Mouse (Mus musculus): ENCODE measurements around the gene Foxo1. TPM values are rescaled to one million over a fixed set of nuclear protein-coding genes. Genes with fewer than 3 reads are reported as not detected.

The Foxo1 gene
- polyA plus RNA-seq, 1 experiment: 13.3 TPM

- Histone ChIP-seq H3K27ac (ENCODE audit: insufficient read depth, low read depth, low read length) (no peak overlapping the region), H3K27me3 (ENCODE audit: control insufficient read depth, insufficient read depth, low read length) (no peaks in the 10 kb centered on the region), H3K4me1 (ENCODE audit: control insufficient read depth, insufficient read depth, insufficient read length, low read length) (peaks cover 11% of the 10 kb centered on the region; the same call in 1 of the 2 replicates), H3K4me3 (ENCODE audit: low read depth, low read length) (no peak overlapping the region), H3K36me3 (ENCODE audit: control insufficient read depth, insufficient read depth, low read length) (no peaks in the 10 kb centered on the region)
- 79% methylated on average over 5 of the region's 5 CpGs for WGBS
- TF ChIP-seq CTCF (IDR thresholded peaks at IDR 0.05; ENCODE audit: extremely low read depth, insufficient read length, insufficient replicate concordance, low read depth, low read length): no peak
- no peak for TF ChIP-seq POLR2A (IDR thresholded peaks at IDR 0.05; ENCODE audit: low read depth, low read length)
Measured at GRCm38 (mm10) chr3:52303301-52303700, 35.2 kb downstream of the Foxo1 start.

GRCm38 (mm10) chr3:52308586-52309321 is 40.6 kb downstream of the Foxo1 start:
- 35% methylated on average over 5 of the region's 5 CpGs for WGBS
- no peak overlapping the region for H3K4me3 ChIP-seq (ENCODE audit: low read depth, low read length)
- no peak overlapping the region for H3K27ac ChIP-seq (ENCODE audit: insufficient read depth, low read depth, low read length)
- no peaks in the 10 kb centered on the region for H3K36me3 ChIP-seq (ENCODE audit: control insufficient read depth, insufficient read depth, low read length)
- H3K4me1 ChIP-seq (ENCODE audit: control insufficient read depth, insufficient read depth, insufficient read length, low read length): no peaks in the 10 kb centered on the region
- no peaks in the 10 kb centered on the region for H3K27me3 ChIP-seq (ENCODE audit: control insufficient read depth, insufficient read depth, low read length)
- no peak for TF ChIP-seq POLR2A (IDR thresholded peaks at IDR 0.05; ENCODE audit: low read depth, low read length)
- TF ChIP-seq CTCF (IDR thresholded peaks at IDR 0.05; ENCODE audit: extremely low read depth, insufficient read length, insufficient replicate concordance, low read depth, low read length): no peak

- Histone ChIP-seq H3K27me3 (ENCODE audit: control insufficient read depth, insufficient read depth, low read length) (no peaks in the 10 kb centered on the region), H3K4me3 (ENCODE audit: low read depth, low read length) (no peak overlapping the region)
- WGBS: 88% methylated on average over 12 of the region's 12 CpGs
Measured at GRCm38 (mm10) chr3:52320516-52321270, 52.6 kb downstream of the Foxo1 start.

GRCm38 (mm10) chr3:52322401-52323385 is 54.6 kb downstream of the Foxo1 start:
- 51% methylated on average over 9 of the region's 9 CpGs for WGBS
- TF ChIP-seq CTCF (IDR thresholded peaks at IDR 0.05; ENCODE audit: extremely low read depth, insufficient read length, insufficient replicate concordance, low read depth, low read length): no peak
- TF ChIP-seq POLR2A (IDR thresholded peaks at IDR 0.05; ENCODE audit: low read depth, low read length): no peak
- no peak overlapping the region for H3K4me3 ChIP-seq (ENCODE audit: low read depth, low read length)
- no peak overlapping the region for H3K27ac ChIP-seq (ENCODE audit: insufficient read depth, low read depth, low read length)
- 0 out of 2 replicates have a peak, but pooled peaks cover 1% of the 10 kb centered on the region for H3K36me3 ChIP-seq (ENCODE audit: control insufficient read depth, insufficient read depth, low read length)
- H3K4me1 ChIP-seq (ENCODE audit: control insufficient read depth, insufficient read depth, insufficient read length, low read length): peaks cover 4% of the 10 kb centered on the region; the same call in 1 of the 2 replicates
- no peaks in the 10 kb centered on the region for H3K27me3 ChIP-seq (ENCODE audit: control insufficient read depth, insufficient read depth, low read length)

More at GRCm38 (mm10) chr3:52320516-52321270, 52.6 kb downstream of the Foxo1 start:
- H3K27ac ChIP-seq (ENCODE audit: insufficient read depth, low read depth, low read length): no peak overlapping the region
- TF ChIP-seq CTCF (IDR thresholded peaks at IDR 0.05; ENCODE audit: extremely low read depth, insufficient read length, insufficient replicate concordance, low read depth, low read length) (no peak), POLR2A (IDR thresholded peaks at IDR 0.05; ENCODE audit: low read depth, low read length) (no peak)
- H3K4me1 ChIP-seq (ENCODE audit: control insufficient read depth, insufficient read depth, insufficient read length, low read length): peaks cover 2% of the 10 kb centered on the region
- 0 out of 2 replicates have a peak, but pooled peaks cover 1% of the 10 kb centered on the region for H3K36me3 ChIP-seq (ENCODE audit: control insufficient read depth, insufficient read depth, low read length)

DNA sequence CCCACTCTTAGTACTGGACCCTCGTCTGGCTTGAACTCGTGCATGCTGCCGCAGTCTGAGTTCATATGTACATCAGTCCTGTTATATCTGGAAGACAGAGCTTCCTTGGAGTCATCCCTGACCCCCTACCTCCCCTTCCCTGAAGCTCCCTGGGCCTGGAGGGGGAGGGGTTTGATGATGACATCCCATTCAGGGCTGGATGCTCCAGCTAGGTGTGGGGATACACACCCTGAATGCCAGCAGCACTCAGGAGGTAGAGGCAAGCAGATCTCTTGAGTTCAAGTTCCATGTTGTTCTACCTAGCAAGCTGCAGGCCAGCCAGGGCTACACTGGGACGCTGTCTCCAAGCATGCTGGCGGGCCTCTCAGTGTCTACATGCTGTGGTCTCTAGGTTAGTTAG is 56.9 kb downstream of the Foxo1 start:
- Histone ChIP-seq H3K4me3 (ENCODE audit: low read depth, low read length) (no peak overlapping the region), H3K36me3 (ENCODE audit: control insufficient read depth, insufficient read depth, low read length) (0 out of 2 replicates have a peak, but pooled peaks cover 1% of the 10 kb centered on the region), H3K27me3 (ENCODE audit: control insufficient read depth, insufficient read depth, low read length) (no peaks in the 10 kb centered on the region), H3K27ac (ENCODE audit: insufficient read depth, low read depth, low read length) (no peak overlapping the region), H3K4me1 (ENCODE audit: control insufficient read depth, insufficient read depth, insufficient read length, low read length) (peaks cover 5% of the 10 kb centered on the region; the same call in 1 of the 2 replicates)
- no peak for TF ChIP-seq POLR2A (IDR thresholded peaks at IDR 0.05; ENCODE audit: low read depth, low read length)
- TF ChIP-seq CTCF (IDR thresholded peaks at IDR 0.05; ENCODE audit: extremely low read depth, insufficient read length, insufficient replicate concordance, low read depth, low read length): no peak
- WGBS: 99% methylated on average over 5 of the region's 5 CpGs

GRCm38 (mm10) chr3:52326687-52327086 is 58.6 kb downstream of the Foxo1 start:
- H3K4me1 ChIP-seq (ENCODE audit: control insufficient read depth, insufficient read depth, insufficient read length, low read length): peaks cover 5% of the 10 kb centered on the region; the same call in 1 of the 2 replicates
- H3K4me3 ChIP-seq (ENCODE audit: low read depth, low read length): no peak overlapping the region
- H3K27ac ChIP-seq (ENCODE audit: insufficient read depth, low read depth, low read length): no peak overlapping the region
- WGBS: 78% methylated on average over 6 of the region's 6 CpGs
- H3K27me3 ChIP-seq (ENCODE audit: control insufficient read depth, insufficient read depth, low read length): no peaks in the 10 kb centered on the region
- no peaks in the 10 kb centered on the region for H3K36me3 ChIP-seq (ENCODE audit: control insufficient read depth, insufficient read depth, low read length)
- TF ChIP-seq POLR2A (IDR thresholded peaks at IDR 0.05; ENCODE audit: low read depth, low read length) (no peak), CTCF (IDR thresholded peaks at IDR 0.05; ENCODE audit: extremely low read depth, insufficient read length, insufficient replicate concordance, low read depth, low read length) (no peak)

All from small intestine, adult 2 months (tissue).